Mouse (Mus musculus) heart, adult 2 months (tissue): Measurements from ENCODE around the gene Inf2.

Source experiments
- CTCF ChIP-seq: fragments of 200-600 bp; IDR thresholded peaks from 2 replicates; pipeline ENCODE4 v1.8.1; 2022; ENCODE audit warnings: antibody characterized with exemption, mild to moderate bottlenecking, moderate library complexity
- POLR2A ChIP-seq: fragments of 200-500 bp; IDR thresholded peaks from 2 replicates; pipeline ENCODE4 v1.6.1; 2011; ENCODE audit warnings: mild to moderate bottlenecking, low read depth, low read length, control low read depth; ENCODE audit not compliant: insufficient read depth

DNA sequence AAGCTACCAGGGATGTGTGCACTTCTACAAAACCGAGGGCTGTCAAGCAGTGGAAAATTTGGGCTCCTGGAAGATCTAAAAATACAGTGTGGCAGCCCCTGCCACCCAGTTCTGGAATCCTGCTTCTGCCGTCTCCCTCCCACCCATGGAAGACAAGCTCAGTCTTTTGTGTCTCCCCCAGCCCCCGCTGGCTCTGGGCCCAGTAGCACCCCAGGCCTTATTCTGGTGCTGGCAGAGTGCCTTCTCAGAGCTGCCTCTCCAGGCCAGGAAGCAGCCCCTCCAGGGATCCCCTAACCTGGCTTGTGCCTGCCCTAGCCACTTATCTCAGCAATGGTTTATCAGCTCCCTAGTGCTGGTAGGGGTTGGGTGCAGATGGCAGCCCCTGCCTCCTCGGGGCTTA, 6.4 kb downstream of the Inf2 start:
- TF ChIP-seq CTCF (no peak), POLR2A (no peak)
